Mouse (Mus musculus) kidney, embryonic 16.5 days (tissue): ENCODE measurements around the gene Ptprd. TPM values are rescaled to one million over a fixed set of nuclear protein-coding genes. Genes with fewer than 3 reads are reported as not detected.

Experiments
- ATAC-seq: fragments of 200-750 bp; cut with Nextera tagmentation; 2 replicates; pipeline ENCODE4 v1.8.0; 2017; ENCODE audit warnings: moderate TSS enrichment; ENCODE audit not compliant: low FRiP score, low TSS enrichment
- H3K27ac ChIP-seq: fragments of 300-500 bp; sonication (generic); 2 replicates; pipeline ENCODE4 v1.5.1; 2014; ENCODE audit warnings: low read length
- H3K27me3 ChIP-seq: fragments of 300-500 bp; sonication (generic); 2 replicates; pipeline ENCODE4 v1.6.1; 2014; ENCODE audit warnings: low read length, control low read depth, mixed read lengths; ENCODE audit not compliant: insufficient read depth
- H3K36me3 ChIP-seq: fragments of 300-500 bp; sonication (generic); 2 replicates; pipeline ENCODE4 v1.6.1; 2014; ENCODE audit warnings: low read length, control low read depth, mixed read lengths; ENCODE audit not compliant: insufficient read depth
- H3K4me1 ChIP-seq: fragments of 300-500 bp; sonication (generic); 2 replicates; pipeline ENCODE4 v1.6.1; 2014; ENCODE audit warnings: low read length, control low read depth, mixed read lengths; ENCODE audit not compliant: insufficient read depth
- H3K4me2 ChIP-seq: fragments of 300-500 bp; sonication (generic); replicated peaks from 2 replicates; pipeline ENCODE4 v1.6.1; 2014; ENCODE audit warnings: low read depth, low read length
- H3K4me3 ChIP-seq: fragments of 300-500 bp; sonication (generic); 2 replicates; pipeline ENCODE4 v1.5.1; 2014; ENCODE audit warnings: mild to moderate bottlenecking, low read length
- H3K9ac ChIP-seq: fragments of 300-500 bp; sonication (generic); replicated peaks from 2 replicates; pipeline ENCODE4 v1.6.1; 2014; ENCODE audit warnings: low read length
- H3K9me3 ChIP-seq: fragments of 300-500 bp; sonication (generic); 2 replicates; pipeline ENCODE4 v1.6.1; 2016; ENCODE audit warnings: low read length, control low read depth
- WGBS: fragments of 180-500 bp; shearing (Covaris S2); extraction: QIAGEN DNeasy Blood & Tissue Kit; methylation state at CpG from one replicate; pipeline ENCODE4 v1.1.7; 2014; 5-methylcytosine and 5-hydroxymethylcytosine counted together
- polyA plus RNA-seq: library from polyadenylated mRNA; unstranded; fragments of >200 nt; fragmentation: Nextera tagmentation; extraction: Ambion mirVana; gene quantifications from 2 replicates; pipeline ENCODE4 v1.2.1, GENCODE M21; 2015

Ptprd gene
- polyA plus RNA-seq, 1 experiment from 2014 or later, result 20.9 TPM

DNA sequence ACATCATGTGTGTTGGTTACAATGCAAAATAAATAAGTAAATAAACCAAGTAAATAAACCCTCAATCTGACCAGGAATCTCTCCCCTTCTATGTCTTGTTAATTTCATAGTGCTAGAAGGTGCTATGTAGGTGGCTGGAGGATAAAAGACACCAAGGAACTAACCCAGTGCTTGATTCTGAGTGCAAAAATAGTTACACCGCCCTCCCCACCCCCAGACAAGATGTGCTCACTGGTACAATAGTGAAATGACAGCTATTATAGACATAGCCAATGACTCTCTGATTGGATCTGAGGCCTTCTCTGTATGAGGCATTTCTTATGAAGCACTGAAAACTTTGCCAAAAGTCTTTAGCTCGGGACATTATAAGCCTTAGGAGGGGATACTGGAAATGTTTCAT is 1857.6 kb downstream of the Ptprd start:
- Histone ChIP-seq H3K9ac (no peak overlapping the region), H3K4me1 (peaks cover 22% of the 10 kb centered on the region), H3K9me3 (no peaks in the 10 kb centered on the region), H3K27ac (no peak overlapping the region), H3K36me3 (no peaks in the 10 kb centered on the region), H3K4me3 (no peak overlapping the region), H3K27me3 (no peaks in the 10 kb centered on the region), H3K4me2 (no peak overlapping the region)
- 91% methylated on average over 2 of the region's 2 CpGs for WGBS
- ATAC-seq, result no peak

DNA sequence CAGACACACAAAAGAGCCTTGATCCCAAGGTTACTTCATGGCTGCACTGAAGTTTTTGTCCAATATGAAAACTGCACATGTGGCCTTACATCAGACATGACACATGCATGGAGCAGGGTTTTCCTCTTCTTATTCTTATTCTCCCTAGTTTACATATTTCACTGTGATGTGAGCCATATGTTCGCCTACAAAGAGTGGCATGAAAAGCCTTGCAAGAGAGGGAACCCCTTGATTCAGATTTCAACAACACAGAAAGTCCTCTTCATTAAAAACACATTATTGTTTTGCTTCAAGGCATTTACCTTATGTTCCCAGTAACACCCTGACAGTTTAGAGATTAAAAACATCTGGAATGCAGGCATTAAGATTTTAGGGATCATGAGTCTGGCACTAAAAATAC is 1859.3 kb downstream of the Ptprd start:
- peaks cover 25% of the 10 kb centered on the region for H3K4me1 ChIP-seq
- H3K9me3 ChIP-seq, result no peaks in the 10 kb centered on the region
- WGBS, result 74% methylated on average over 1 of the region's 1 CpGs
- no peak overlapping the region for H3K4me3 ChIP-seq
- H3K27me3 ChIP-seq, result no peaks in the 10 kb centered on the region
- H3K36me3 ChIP-seq, result no peaks in the 10 kb centered on the region
- ATAC-seq, result no peak
- no peak overlapping the region for H3K27ac ChIP-seq
- no peak overlapping the region for H3K9ac ChIP-seq
- no peak overlapping the region for H3K4me2 ChIP-seq

DNA sequence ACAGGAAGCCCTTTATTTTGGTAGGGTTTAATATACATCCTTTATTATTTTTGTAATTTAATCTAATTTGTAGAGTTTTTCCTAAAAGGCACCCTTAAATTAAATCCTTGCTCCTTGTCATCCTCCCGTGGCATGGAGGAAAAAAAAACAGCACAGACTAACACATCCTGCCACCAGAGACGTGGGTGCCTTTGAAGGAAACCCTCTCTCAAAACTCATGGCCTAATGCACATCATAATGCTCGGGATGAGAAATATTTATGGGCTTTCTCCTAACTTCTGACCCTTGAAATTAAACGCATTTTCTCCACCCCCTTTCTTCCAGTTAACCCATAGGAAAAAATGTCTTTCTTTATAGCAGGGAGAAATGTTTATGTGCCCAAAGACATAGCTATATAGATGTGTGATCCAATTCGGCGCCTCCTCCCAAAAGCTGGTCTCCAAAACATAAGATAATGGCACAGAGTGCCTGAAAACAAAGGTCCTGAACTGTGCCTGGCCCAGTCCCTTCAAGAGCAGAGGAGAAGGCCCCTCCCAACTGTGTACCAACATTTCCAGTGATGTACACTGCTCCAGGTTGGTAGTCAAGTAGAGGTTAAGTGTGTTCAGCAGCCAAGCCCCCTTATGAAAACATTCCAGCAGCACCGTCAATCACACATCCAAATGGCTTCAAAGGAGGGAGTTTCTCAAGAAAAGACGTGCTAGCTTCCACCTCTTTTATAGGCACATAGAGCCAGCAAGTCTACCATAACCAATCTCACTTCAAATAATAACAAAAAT is 1860.4 kb downstream of the Ptprd start:
- peaks cover 25% of the 10 kb centered on the region for H3K4me1 ChIP-seq
- peak overlapping the region; percentile 62 for H3K27ac ChIP-seq
- no peak overlapping the region for H3K4me3 ChIP-seq
- ATAC-seq, result peak; percentile 85
- WGBS, result 18% methylated on average over 8 of the region's 8 CpGs
- no peak overlapping the region for H3K9ac ChIP-seq
- no peaks in the 10 kb centered on the region for H3K36me3 ChIP-seq
- no peaks in the 10 kb centered on the region for H3K9me3 ChIP-seq
- H3K27me3 ChIP-seq, result no peaks in the 10 kb centered on the region
- 0 out of 2 replicates have a peak overlapping the region, but pooled peaks have one; percentile 2 for H3K4me2 ChIP-seq

DNA sequence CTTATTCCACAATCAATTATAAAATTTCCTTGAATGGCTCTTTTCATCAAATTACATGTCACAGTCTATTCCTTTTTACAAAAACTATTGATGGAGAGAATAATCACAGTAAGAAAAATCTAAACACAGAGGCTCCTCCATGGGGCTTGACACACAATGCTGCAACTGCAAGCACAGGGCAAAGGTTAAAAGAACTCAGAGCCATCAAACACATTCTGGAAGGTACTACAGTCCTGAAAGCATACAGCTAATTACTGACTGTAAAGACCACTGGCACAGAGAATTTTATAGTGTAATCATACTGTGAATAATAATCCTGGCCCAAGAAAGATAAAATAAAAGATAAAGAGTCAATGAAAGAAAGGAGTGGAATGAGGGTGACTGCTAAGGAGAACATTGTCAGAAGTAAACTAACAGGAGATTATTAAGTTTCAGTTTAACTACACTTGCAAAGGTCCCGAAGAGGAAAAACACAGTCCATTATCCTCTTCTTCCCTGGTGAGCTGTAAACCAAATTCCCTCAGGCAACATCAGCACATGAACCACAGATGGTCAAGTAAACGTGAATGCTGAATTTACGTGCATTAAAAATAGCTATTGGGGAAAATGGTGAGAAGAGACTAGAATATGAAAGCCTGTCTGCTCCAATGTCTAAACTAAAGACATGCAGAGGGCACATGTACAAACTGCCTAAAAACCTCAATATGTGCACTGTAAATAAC is 1861.4 kb downstream of the Ptprd start:
- Histone ChIP-seq H3K27me3 (no peaks in the 10 kb centered on the region), H3K36me3 (no peaks in the 10 kb centered on the region), H3K9ac (no peak overlapping the region), H3K4me3 (no peak overlapping the region), H3K4me1 (peaks cover 25% of the 10 kb centered on the region), H3K9me3 (no peaks in the 10 kb centered on the region), H3K4me2 (no peak overlapping the region), H3K27ac (peak overlapping the region; percentile 61; the same call in 1 of the 2 replicates)
- WGBS, result 13% methylated on average over 3 of the region's 3 CpGs
- ATAC-seq, result no peak

DNA sequence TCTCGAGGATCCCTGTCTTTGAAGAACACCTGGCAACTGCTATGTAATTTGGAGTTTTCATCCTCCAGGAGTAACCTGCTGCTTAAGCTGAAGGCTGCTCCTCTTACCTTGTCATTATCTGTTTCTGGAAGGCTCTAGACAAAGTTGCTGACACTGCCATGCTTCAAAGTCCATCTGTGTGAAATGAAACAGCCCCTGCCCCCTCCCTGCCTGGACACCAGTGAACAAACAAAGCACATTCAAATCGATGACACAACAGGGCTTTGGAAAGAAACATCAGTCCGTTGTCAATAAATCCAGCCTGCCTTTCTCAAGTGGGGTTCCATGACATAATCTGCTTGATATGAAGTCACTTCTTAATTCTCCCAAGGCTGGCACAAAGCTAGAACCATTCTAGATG is 1867.7 kb downstream of the Ptprd start:
- no peak for ATAC-seq
- H3K4me2 ChIP-seq, result no peak overlapping the region

DNA sequence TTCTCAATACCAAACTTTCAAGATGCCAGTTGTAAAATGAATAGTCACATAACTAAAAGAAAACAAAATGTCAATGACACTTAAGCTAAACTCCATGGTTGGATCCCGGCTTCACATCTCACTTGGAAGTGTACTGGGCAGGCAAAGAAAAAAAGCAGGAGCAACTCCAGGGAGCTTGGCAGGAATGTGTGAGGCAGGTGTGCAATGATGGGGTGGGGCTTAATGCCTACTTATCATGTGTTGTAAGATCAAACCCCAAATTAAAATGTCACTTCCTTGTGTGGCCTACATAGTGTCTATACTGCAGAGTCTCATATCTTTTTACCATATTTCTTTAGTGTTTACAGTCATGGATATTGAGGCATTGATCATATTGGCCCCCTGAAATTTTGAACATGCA is 1873.8 kb downstream of the Ptprd start:
- ATAC-seq, result no peak
- WGBS, result 75% methylated on average over 1 of the region's 1 CpGs
- no peaks in the 10 kb centered on the region for H3K4me1 ChIP-seq

More for the DNA sequence above, 1867.7 kb downstream of the Ptprd start:
- Histone ChIP-seq H3K9ac (no peak overlapping the region), H3K4me3 (no peak overlapping the region), H3K4me1 (peaks cover 5% of the 10 kb centered on the region), H3K27me3 (no peaks in the 10 kb centered on the region), H3K27ac (no peak overlapping the region), H3K36me3 (no peaks in the 10 kb centered on the region), H3K9me3 (no peaks in the 10 kb centered on the region)
- WGBS, result 68% methylated on average over 3 of the region's 3 CpGs

DNA sequence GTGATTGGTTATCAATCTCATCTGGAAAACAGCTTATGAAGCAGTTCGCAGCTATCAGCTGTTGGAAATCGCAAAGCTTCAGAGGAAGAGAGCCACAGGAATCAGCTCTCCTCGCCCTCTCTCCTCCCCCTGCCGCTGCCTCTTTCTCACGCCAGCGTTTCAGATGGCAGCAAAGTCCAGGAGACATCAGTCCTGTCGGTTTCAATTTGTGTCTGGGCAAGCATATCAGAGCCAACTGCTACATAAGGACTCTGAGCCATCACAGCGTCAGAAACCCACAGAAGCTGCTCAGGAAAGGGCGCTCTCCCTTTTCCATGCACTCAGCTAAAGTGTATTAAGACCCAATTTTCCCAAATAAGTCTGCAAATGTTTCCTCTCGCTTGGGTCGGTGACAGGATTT is 1884.4 kb downstream of the Ptprd start:
- no peaks in the 10 kb centered on the region for H3K9me3 ChIP-seq
- no peaks in the 10 kb centered on the region for H3K27me3 ChIP-seq
- peak overlapping the region; percentile 56; the same call in 1 of the 2 replicates for H3K27ac ChIP-seq
- peak overlapping the region; percentile 24 for H3K4me3 ChIP-seq
- ATAC-seq, result no peak; the same call in 1 of the 2 replicates
- WGBS, result 14% methylated on average over 11 of the region's 11 CpGs
- H3K4me2 ChIP-seq, result peak overlapping the region; percentile 52
- H3K9ac ChIP-seq, result peak overlapping the region; percentile 54
- no peaks in the 10 kb centered on the region for H3K36me3 ChIP-seq
- peaks cover 21% of the 10 kb centered on the region for H3K4me1 ChIP-seq

More for the DNA sequence above, 1873.8 kb downstream of the Ptprd start:
- Histone ChIP-seq H3K9ac (no peak overlapping the region), H3K36me3 (no peaks in the 10 kb centered on the region), H3K4me3 (no peak overlapping the region), H3K4me2 (no peak overlapping the region), H3K9me3 (no peaks in the 10 kb centered on the region), H3K27ac (no peak overlapping the region), H3K27me3 (no peaks in the 10 kb centered on the region)

DNA sequence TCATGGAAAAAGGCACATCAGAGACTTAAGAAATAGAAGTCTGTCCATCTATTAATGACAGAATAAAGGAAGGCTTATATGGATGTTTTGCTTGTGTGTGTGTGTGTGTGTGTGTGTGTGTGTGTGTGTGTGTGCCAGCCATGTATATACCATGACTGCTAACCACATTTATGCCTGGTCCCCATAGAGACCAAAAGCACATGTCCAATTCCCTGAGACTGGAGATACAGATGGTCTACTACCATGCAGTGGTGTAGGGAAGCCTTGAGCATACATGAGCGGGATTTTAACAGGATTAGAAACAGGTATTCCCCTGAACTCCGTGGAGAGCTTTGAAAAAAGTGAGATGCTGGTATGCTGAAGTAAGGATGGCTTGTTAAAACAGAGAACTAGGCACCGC is 1886.1 kb downstream of the Ptprd start:
- H3K4me2 ChIP-seq, result no peak overlapping the region
- no peak overlapping the region for H3K27ac ChIP-seq
- ATAC-seq, result no peak
- WGBS, result 92% methylated on average over 3 of the region's 3 CpGs
- no peaks in the 10 kb centered on the region for H3K27me3 ChIP-seq
- no peaks in the 10 kb centered on the region for H3K36me3 ChIP-seq
- H3K9me3 ChIP-seq, result no peaks in the 10 kb centered on the region
- H3K4me1 ChIP-seq, result peaks cover 22% of the 10 kb centered on the region
- H3K4me3 ChIP-seq, result no peak overlapping the region
- H3K9ac ChIP-seq, result no peak overlapping the region

DNA sequence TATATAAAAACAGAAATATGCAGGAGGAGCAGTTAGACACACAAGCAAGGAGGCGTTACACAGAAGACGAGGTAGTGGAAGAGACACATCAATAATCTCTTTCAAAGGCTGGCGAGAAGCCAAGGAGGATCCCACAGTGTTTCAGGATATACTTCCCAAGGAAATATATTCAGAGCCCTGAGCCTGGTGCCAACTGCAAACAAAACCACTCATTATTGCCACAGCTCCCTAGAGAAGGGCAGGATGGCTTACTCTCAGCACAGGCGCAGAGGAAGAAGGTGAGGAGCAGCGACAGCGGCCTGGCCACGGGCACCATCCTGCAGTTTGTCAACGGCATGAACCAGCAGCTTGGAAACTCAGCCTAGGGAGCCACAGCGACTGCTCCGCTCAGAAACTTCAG is 1886.8 kb downstream of the Ptprd start:
- H3K9me3 ChIP-seq, result no peaks in the 10 kb centered on the region
- H3K27me3 ChIP-seq, result no peaks in the 10 kb centered on the region
- ATAC-seq, result peak; percentile 9; the same call in 1 of the 2 replicates
- H3K9ac ChIP-seq, result no peak overlapping the region
- H3K4me3 ChIP-seq, result no peak overlapping the region
- H3K4me1 ChIP-seq, result peaks cover 24% of the 10 kb centered on the region
- H3K27ac ChIP-seq, result no peak overlapping the region
- no peaks in the 10 kb centered on the region for H3K36me3 ChIP-seq
- H3K4me2 ChIP-seq, result no peak overlapping the region
- 59% methylated on average over 10 of the region's 10 CpGs for WGBS

DNA sequence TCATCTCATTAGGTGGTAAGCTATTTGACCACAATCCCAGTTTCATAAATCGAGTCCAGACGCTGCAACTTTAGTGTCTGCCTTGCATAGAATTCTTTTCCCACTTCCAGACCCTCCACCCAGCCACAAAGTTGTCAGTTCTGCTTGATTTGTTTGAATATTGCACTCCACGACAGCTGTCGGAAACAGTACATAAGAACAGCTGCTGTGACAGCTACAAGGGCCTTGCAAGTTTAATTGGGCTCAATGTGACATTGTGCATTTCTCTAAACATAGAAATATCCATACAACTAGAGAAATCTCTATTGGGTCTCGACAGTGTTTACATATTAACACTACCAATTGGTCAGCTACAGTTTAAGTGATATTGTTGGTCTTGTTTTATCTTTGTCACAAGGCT is 1887.3 kb downstream of the Ptprd start:
- ATAC-seq, result peak; percentile 35; the same call in 1 of the 2 replicates
- H3K27ac ChIP-seq, result no peak overlapping the region
- no peaks in the 10 kb centered on the region for H3K9me3 ChIP-seq
- no peaks in the 10 kb centered on the region for H3K36me3 ChIP-seq
- H3K9ac ChIP-seq, result no peak overlapping the region
- no peak overlapping the region for H3K4me3 ChIP-seq
- H3K4me1 ChIP-seq, result peaks cover 24% of the 10 kb centered on the region
- WGBS, result 45% methylated on average over 5 of the region's 5 CpGs
- H3K4me2 ChIP-seq, result no peak overlapping the region
- no peaks in the 10 kb centered on the region for H3K27me3 ChIP-seq
